Mouse (Mus musculus): ENCODE data around the gene Ndufa4l2.
A peak's percentile ranks its signal among the peaks of the same experiment; 100 is the strongest.

Ndufa4l2 gene

GRCm38 (mm10) chr10:127514764-127515163 lies at the start of gene Ndufa4l2:
Ndufa4l2 (plus strand) TSS chr10:127514967.
- no peak for DNase-seq (ENCODE audit: low spot score in 2 of 2)

DNA sequence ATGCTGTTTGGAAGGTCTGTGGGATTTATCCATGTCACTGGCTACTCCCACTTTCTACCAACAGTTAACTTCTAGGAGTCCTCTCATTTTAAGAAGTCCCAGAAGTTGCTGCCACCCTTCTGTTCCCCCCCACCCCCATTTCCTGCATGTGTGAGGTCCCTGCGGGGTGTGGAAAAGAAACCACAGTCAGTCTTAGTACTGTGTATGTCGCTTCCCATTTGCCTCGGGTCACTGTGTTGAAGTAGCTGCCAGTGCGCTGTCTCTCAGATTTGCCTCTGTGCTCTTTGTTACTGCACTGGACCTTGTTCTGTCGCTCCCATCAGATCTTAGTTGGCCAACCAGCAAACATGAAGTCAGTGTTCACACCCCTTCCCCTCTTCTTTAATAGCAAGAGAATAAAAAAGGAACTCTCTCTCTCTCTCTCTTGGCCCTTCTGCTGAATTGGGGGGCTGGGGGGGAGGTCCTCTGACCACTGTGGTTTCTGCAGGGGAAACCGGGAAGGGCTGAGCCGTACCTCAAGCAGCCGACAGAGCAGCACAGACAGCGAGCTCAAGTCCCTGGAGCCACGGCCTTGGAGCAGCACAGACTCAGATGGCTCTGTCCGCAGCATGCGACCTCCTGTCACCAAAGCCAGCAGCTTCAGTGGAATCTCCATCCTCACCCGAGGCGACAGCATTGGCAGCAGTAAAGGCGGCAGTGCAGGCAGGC lies 43.3 kb upstream of the Ndufa4l2 start:
- DNase-seq (ENCODE audit: low spot score in 2 of 2) = no peak

GRCm38 (mm10) chr10:127472722-127473121 lies 42.0 kb upstream of the Ndufa4l2 start:
- DNase-seq (ENCODE audit: low spot score in 2 of 2) = no peak

- no peak for DNase-seq (ENCODE audit: low spot score in 2 of 2)
Measured at GRCm38 (mm10) chr10:127475175-127475574, 39.6 kb upstream of the Ndufa4l2 start.

DNA sequence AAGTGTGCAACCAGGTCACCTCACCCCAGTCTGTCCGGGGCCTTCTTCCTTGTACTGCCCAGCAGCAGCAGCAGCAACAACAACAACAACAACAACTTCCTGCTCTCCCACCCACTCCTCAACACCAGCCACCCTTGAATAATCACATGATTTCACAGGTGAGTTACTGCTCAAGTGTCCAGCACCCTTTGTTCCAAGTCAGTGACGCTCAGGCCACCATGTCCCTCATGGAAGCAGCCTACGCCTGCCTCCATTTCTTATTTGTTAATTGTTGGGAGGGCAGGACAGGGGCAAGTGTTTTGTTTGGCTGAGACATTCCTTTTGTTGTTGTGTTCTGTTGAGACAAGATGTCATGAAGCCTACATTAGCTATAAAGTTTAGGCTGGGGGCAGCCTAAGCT lies 38.2 kb upstream of the Ndufa4l2 start:
- no peak for DNase-seq (ENCODE audit: low spot score in 2 of 2)

- DNase-seq (ENCODE audit: low spot score in 2 of 2) = no peak
Measured at GRCm38 (mm10) chr10:127477301-127477700, 37.5 kb upstream of the Ndufa4l2 start.

DNA sequence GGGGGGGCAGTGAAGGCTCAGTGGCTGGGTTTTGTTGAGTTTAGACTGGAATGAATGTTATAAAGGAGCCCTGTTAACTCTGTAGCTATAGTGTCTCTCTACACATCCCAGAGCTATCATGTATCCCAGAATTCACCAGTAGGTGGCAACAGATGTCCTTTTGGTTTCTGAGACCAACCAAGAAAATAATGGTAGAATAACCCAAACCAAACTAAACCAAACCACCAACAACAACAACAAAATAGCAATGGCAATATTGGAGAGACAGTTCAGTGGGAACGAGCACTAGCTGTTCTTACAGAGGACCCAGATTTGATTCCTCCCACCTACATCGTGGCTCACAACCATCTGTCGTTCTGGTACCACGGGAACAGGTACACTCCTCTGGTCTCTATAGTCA lies 35.6 kb upstream of the Ndufa4l2 start:
- DNase-seq (ENCODE audit: low spot score in 2 of 2) = no peak

- no peak for DNase-seq (ENCODE audit: low spot score in 2 of 2)
Measured at GRCm38 (mm10) chr10:127480833-127481813, 33.6 kb upstream of the Ndufa4l2 start.

DNA sequence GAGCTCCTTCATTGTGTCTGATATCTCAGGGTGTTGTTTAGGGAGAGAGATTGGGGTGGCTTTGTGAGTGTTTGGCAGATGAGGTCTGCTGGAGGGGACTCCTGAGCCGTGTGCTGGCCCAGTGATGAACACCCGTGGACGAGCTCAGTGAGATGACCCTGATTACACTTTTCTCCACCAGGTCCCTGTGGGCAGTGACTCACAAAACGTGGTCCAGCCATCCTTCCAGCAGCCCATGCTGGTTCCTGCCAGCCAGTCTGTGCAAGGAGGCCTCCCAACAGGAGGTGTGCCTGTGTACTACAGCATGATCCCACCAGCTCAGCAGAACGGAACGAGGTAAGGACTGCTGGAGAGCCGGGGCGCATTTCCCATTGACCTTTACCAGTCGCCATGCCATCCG lies 29.5 kb upstream of the Ndufa4l2 start:
- DNase-seq (ENCODE audit: low spot score in 2 of 2) = no peak

DNA sequence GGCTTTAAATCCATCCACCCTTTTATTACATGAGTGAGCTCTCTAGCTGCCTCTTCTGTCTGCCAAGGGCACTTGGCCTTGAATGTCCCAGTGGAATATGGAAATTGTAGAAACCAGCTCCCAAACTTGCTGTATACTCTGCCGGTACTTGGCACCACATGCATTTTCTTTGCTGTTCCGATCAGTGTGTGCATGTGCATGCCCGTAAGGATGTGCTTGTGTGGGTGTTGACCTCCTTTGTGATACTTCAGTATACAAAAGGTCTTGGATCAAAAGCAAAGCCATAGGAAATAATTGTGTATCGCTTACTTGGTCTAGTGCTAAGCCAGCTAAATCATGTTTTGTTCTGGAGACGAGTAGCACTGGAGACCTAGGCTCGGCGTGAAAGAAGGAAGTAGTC lies 25.9 kb upstream of the Ndufa4l2 start:
- DNase-seq (ENCODE audit: low spot score in 2 of 2) = no peak

GRCm38 (mm10) chr10:127490160-127491127 lies 24.3 kb upstream of the Ndufa4l2 start:
- DNase-seq (ENCODE audit: low spot score in 2 of 2) = no peak

GRCm38 (mm10) chr10:127491128-127491512 lies 23.6 kb upstream of the Ndufa4l2 start:
- no peak for DNase-seq (ENCODE audit: low spot score in 2 of 2)

DNA sequence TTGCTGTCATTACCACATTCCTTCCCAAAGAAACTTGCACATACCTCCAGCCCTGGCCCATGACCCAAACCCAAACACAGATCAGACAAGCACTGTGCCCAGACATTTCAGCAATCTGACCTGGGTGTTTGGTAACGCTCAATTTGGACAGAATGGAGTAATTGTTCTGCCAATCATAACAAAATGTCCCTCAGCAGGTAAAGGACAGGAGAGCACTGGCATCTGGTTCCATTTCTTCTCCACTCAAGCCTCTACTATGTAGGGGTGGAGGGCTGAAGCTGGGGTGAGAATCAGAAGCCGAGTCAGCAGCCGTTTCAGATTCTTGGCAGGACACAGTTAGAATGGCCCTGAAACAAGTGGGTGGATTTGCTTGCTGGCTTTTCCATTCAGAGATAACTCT lies 22.6 kb upstream of the Ndufa4l2 start:
- DNase-seq (ENCODE audit: low spot score in 2 of 2) = no peak

DNA sequence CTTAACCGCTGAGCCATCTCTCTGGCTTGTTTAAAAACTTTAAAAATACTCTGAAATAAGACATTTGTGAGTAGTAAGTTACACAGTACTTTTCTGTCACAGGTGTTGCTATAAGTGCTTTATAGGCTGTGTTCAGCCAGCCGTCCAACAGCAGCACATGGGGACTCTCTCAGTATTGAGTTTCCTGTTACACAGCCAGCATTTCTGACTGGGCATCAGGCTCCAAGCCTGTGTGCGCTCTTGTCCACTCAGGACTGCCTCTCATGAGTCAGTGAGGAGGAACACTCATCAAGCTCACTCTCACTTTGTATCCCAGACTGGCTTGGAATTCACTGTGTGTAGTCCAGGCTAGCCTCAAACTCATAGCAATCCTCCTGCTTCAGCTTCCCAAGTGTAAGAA lies 18.6 kb upstream of the Ndufa4l2 start:
- no peak for DNase-seq (ENCODE audit: low spot score in 2 of 2)

DNA sequence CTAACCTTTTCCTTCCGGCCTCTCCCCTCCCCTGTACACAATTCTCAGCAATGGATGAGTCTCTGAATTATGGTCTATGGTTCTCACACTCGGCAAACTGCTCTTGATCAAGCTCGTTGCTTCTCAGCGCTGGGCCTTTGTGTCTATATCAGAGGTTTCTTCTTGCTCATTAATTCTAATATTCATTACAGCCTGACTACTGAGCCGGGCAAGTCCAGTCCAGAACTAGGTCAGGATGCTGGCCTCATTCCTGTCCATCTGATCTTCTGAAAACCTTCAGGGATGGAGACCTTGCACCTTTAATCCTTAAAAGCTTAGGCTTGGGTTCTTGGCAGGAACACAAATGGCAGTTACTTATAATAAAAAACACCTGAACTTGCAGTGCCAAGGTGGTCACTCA lies 15.3 kb upstream of the Ndufa4l2 start:
- DNase-seq (ENCODE audit: low spot score in 2 of 2) = no peak

GRCm38 (mm10) chr10:127500042-127500441 lies 14.7 kb upstream of the Ndufa4l2 start:
- peak in 1 of 2 experiments; percentile 17 for DNase-seq (ENCODE audit: low spot score in 2 of 2)

DNA sequence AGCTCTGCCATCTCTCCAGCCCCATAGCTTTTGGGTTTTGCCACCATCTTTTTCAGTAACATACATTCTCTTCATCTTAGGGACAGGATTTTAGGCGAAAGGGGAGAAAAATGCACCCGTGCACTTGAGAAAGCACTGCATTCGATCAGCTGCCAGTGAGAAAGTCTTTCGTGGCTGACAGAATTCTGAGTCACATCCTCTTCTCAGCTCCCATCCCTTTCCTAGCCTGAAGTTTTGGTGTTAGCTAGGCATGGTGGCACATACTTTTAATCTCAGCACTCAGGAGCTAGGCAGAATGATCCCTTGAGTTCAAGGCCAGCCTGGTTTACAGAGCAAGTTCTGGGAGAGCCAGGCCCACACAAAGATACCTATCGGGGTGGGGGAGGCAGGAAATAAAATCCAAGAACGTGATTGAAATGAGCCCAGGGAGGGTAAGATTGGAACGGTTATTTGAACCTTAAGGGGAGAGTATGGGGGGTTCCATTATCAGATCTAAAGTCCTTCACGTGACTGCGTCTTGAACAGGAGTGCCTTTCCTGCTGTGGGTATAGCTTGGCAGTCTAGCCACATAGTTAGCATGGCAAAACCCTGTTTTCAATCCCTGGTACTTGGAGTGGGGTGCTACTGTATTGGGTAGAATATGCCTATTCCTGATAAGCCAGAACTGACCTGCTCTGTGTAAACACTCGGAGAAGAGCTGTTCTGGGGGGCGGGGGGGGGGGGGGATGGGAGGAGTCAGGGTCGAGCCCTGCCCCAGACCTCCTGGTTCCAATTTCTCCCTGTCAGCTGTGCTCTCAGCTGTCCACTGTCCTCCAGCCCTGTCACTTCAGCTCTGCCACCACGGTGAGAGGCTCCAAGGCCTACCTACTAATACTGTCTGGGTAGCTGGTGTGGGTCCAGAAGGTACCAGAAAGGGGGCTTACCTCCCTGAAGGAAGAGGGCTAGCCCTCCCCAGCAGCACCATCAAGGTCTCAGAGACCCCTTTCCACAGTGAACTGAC lies 13.6 kb upstream of the Ndufa4l2 start, which contains the start of gene Stac3:
Gene Stac3 (plus strand): TSS at position 793 of the 1,000 bp plus-strand sequence.
- no peak for DNase-seq (ENCODE audit: low spot score in 2 of 2)

- DNase-seq (ENCODE audit: low spot score in 2 of 2) = peak; percentile 80 to 86
Measured at GRCm38 (mm10) chr10:127508239-127508638, 6.5 kb upstream of the Ndufa4l2 start.

GRCm38 (mm10) chr10:127509051-127509836 lies 5.5 kb upstream of the Ndufa4l2 start:
- peak; percentile 92 for DNase-seq (ENCODE audit: low spot score in 2 of 2)
